37 mouse cellular contexts compared by ENCODE assay signal in the genomic region with DNA sequence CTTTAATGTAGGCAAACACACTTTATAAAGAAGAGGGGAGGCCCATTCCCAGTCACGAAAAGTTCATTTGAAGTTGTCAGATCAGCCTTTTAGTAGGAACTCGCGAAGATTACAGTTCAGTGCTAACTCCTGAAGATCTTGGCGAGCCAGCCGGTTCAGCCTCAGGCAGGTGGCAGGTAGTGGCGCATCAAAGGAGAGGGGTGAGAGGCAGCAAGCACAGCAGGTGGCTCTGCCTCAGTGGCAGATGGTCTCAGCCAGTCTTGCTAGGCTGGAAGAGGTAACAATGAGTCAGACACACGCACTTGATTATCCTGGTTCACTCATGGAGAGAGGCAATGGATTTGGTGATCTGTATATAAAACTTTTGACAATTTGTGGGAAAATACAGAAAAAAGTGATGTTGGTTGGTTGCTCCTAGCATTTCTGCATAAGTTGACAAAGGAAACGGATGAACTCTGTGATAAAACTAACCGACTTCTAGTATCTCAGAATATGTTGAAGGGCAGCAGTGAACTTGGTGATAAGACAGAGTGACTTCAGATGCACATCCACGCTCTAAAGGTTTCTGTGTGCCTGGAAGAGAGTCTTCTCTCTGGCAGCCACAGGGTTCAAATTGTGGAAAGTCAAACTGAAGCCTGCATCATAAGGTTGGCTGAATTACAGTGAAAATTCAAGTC. TPM values are rescaled to one million over a fixed set of nuclear protein-coding genes. Genes with fewer than 3 reads are reported as not detected.
DNase-seq lines count a peak whose midpoint lies in the region; ATAC-seq and TF ChIP-seq lines count a peak whose summit lies in the region.
"Had no signal": no experiment of that assay in that cellular context is flagged by ENCODE, and none has a peak within 500 bp of the region (broad histone marks: within the 10 kb centered on the region; RNA-seq: fewer than 3 reads in every experiment).

No protein-coding gene starts in this region.

- H3K79me2 ChIP-seq in MEL (ENCODE audit: control insufficient read depth, insufficient read depth, low read length, poor library complexity) = no peaks in the 10 kb centered on the region

- peak; percentile 22 to 48 for DNase-seq in cerebellum, adult 18-20 months
- DNase-seq in liver (no peak), MEL (ENCODE audit: low read depth, low spot score) (peak; percentile 81)
- no peak for DNase-seq in liver, postnatal 0 days
- no peak for DNase-seq in adrenal gland, postnatal 36 days
- no peak for DNase-seq in left cerebral cortex, adult 8-10 months (ENCODE audit: low spot score in 2 of 2)
- DNase-seq: adrenal gland, postnatal 25 days; embryo, embryonic 11 days; gastrocnemius, adult 2 months; gastrocnemius, postnatal 36 days; heart, adult 2 months; kidney, adult 9 months; kidney, postnatal 10 days; right cerebral cortex, postnatal 4 days had no signal

- H3K9me3 ChIP-seq in liver, embryonic 12.5 days (replicated peaks) = peaks cover 3% of the 10 kb centered on the region; the same call in 1 of the 2 replicates
- H3K9me3 ChIP-seq in MEL (replicated peaks; ENCODE audit: insufficient read depth, low read length) = no peaks in the 10 kb centered on the region; the same call in 1 of the 2 replicates
- H3K9me3 ChIP-seq in liver, postnatal 0 days (ENCODE audit: low read length) = peaks cover 4% of the 10 kb centered on the region; the same call in 1 of the 2 replicates
- H3K9me3 ChIP-seq: forebrain, embryonic 15.5 days; liver, embryonic 15.5 days; lung, embryonic 15.5 days; neural tube, embryonic 13.5 days had no signal

- peak; percentile 97 to 98 for TF ChIP-seq EP300 in MEL (IDR thresholded peaks at IDR 0.05; ENCODE audit: low read depth in 1 of 2, low read length in 2 of 2)
- TF ChIP-seq EP300 in liver, postnatal 0 days (IDR thresholded peaks at IDR 0.05; ENCODE audit: low read depth) = 0 out of 2 replicates have a peak, but pooled peaks have one; percentile 20

- peak overlapping the region; percentile 28; the same call in 1 of the 2 replicates for H3K9ac ChIP-seq in liver, embryonic 12.5 days
- H3K9ac ChIP-seq in MEL (ENCODE audit: control insufficient read depth, low read depth, low read length, poor library complexity, severe bottlenecking) = peak overlapping the region; percentile 35
- no peak overlapping the region for H3K9ac ChIP-seq in liver, postnatal 0 days (replicated peaks)
- H3K9ac ChIP-seq: embryonic facial prominence, embryonic 12.5 days; forebrain, embryonic 15.5 days; heart, embryonic 12.5 days; hindbrain, embryonic 14.5 days; limb, embryonic 12.5 days; liver, embryonic 15.5 days; lung, embryonic 15.5 days; midbrain, embryonic 12.5 days; neural tube, embryonic 13.5 days had no signal

- H3K36me3 ChIP-seq in liver, embryonic 12.5 days = no peaks in the 10 kb centered on the region
- peaks cover 0 to 36% of the 10 kb centered on the region in 2 experiments; a peak in 2 of 4 replicates for H3K36me3 ChIP-seq in MEL (ENCODE audit: control insufficient read depth in 1 of 2, insufficient read depth in 2 of 2, low read length in 2 of 2)
- H3K36me3 ChIP-seq in liver, postnatal 0 days (replicated peaks; ENCODE audit: insufficient read depth, low read length) = no peaks in the 10 kb centered on the region
- H3K36me3 ChIP-seq: embryonic facial prominence, embryonic 12.5 days; forebrain, embryonic 15.5 days; heart, embryonic 12.5 days; limb, embryonic 12.5 days; liver, embryonic 15.5 days; lung, embryonic 15.5 days; midbrain, embryonic 12.5 days; neural tube, embryonic 13.5 days had no signal

- H3K4me2 ChIP-seq in liver, embryonic 12.5 days = no peak overlapping the region
- H3K4me2 ChIP-seq in liver, postnatal 0 days (ENCODE audit: low read depth, low read length) = no peak overlapping the region
- H3K4me2 ChIP-seq: embryonic facial prominence, embryonic 12.5 days; forebrain, embryonic 15.5 days; heart, embryonic 12.5 days; hindbrain, embryonic 14.5 days; limb, embryonic 12.5 days; liver, embryonic 15.5 days; lung, embryonic 15.5 days; midbrain, embryonic 12.5 days; neural tube, embryonic 13.5 days had no signal

- peak in 1 of 2 experiments; percentile 45; a peak in 1 of 4 replicates for TF ChIP-seq POLR2A in MEL (IDR thresholded peaks at IDR 0.05; ENCODE audit: control insufficient read depth in 1 of 2, insufficient read depth in 1 of 2, low read depth in 1 of 2, low read length in 2 of 2, poor library complexity in 1 of 2)

- peaks cover 13% of the 10 kb centered on the region for H3K4me1 ChIP-seq in liver, embryonic 12.5 days
- H3K4me1 ChIP-seq in MEL (ENCODE audit: control insufficient read depth in 1 of 2, insufficient read depth in 2 of 2, low read length in 2 of 2) = peaks cover 31 to 33% of the 10 kb centered on the region in 2 experiments
- H3K4me1 ChIP-seq in liver, postnatal 0 days (ENCODE audit: insufficient read depth) = no peaks in the 10 kb centered on the region
- H3K4me1 ChIP-seq: embryonic facial prominence, embryonic 12.5 days; forebrain, embryonic 15.5 days; limb, embryonic 12.5 days; lung, embryonic 15.5 days; midbrain, embryonic 12.5 days; neural tube, embryonic 13.5 days had no signal

- TF ChIP-seq CTCF in MEL (IDR thresholded peaks at IDR 0.05 in 2 of 3, conservative IDR thresholded peaks at IDR 0.05 in 1 of 3; ENCODE audit: control insufficient read depth in 1 of 3, insufficient read depth in 1 of 3, low read depth in 2 of 3, low read length in 3 of 3, poor library complexity in 1 of 3, severe bottlenecking in 1 of 3) = no peak
- no peak for TF ChIP-seq CTCF in liver, postnatal 0 days (IDR thresholded peaks at IDR 0.05; ENCODE audit: low read depth)

- WGBS in liver, embryonic 12.5 days (ENCODE audit: insufficient replicate concordance) = 29% methylated on average over 10 of the region's 10 CpGs
- WGBS in liver, postnatal 0 days (ENCODE audit: insufficient replicate concordance) = 48% methylated on average over 10 of the region's 10 CpGs

- TF ChIP-seq RAD21 in MEL (IDR thresholded peaks at IDR 0.05; ENCODE audit: low read depth, low read length) = no peak

- no peak for ATAC-seq in cerebellum, adult (ENCODE audit: insufficient number of reproducible peaks, low FRiP score, low TSS enrichment)
- 0 out of 2 replicates have a peak, but pooled peaks have one; percentile 52 for ATAC-seq in liver, embryonic 12.5 days
- no peak for ATAC-seq in liver, postnatal 0 days
- ATAC-seq: forebrain, embryonic 15.5 days; intestine, postnatal 0 days; Patski had no signal

- no peak overlapping the region for H3K4me3 ChIP-seq in liver, embryonic 12.5 days
- peak overlapping the region; percentile 1 to 5; a peak in 1 of 4 replicates for H3K4me3 ChIP-seq in MEL (ENCODE audit: control insufficient read depth in 1 of 2, insufficient read depth in 1 of 2, low read depth in 2 of 2, low read length in 2 of 2)
- H3K4me3 ChIP-seq in liver, postnatal 0 days (ENCODE audit: low read depth, low read length) = no peak overlapping the region
- H3K4me3 ChIP-seq: embryonic facial prominence, embryonic 12.5 days; forebrain, embryonic 15.5 days; gastrocnemius, adult 2 months; heart, adult 2 months; heart, embryonic 12.5 days; limb, embryonic 12.5 days; liver, embryonic 15.5 days; lung, embryonic 15.5 days; midbrain, embryonic 12.5 days; neural tube, embryonic 13.5 days had no signal

- peak overlapping the region; percentile 48; the same call in 1 of the 2 replicates for H3K27ac ChIP-seq in liver, embryonic 12.5 days
- H3K27ac ChIP-seq in MEL (ENCODE audit: control insufficient read depth, low read depth, low read length) = peak overlapping the region; percentile 96
- no peak overlapping the region for H3K27ac ChIP-seq in liver, postnatal 0 days (ENCODE audit: low read depth)
- H3K27ac ChIP-seq: embryonic facial prominence, embryonic 12.5 days; forebrain, embryonic 15.5 days; gastrocnemius, adult 2 months; heart, adult 2 months; hindbrain, embryonic 14.5 days; limb, embryonic 12.5 days; liver, embryonic 15.5 days; lung, embryonic 15.5 days; midbrain, embryonic 12.5 days; neural tube, embryonic 13.5 days; stomach, postnatal 0 days had no signal

- H3K27me3 ChIP-seq in liver, embryonic 12.5 days (replicated peaks) = no peaks in the 10 kb centered on the region
- no peaks in the 10 kb centered on the region for H3K27me3 ChIP-seq in MEL (ENCODE audit: control insufficient read depth in 1 of 2, insufficient read depth in 2 of 2, low read length in 2 of 2)
- no peaks in the 10 kb centered on the region for H3K27me3 ChIP-seq in liver, postnatal 0 days (ENCODE audit: insufficient read depth, low read length)
- H3K27me3 ChIP-seq: CH12.LX; embryonic facial prominence, embryonic 12.5 days; forebrain, embryonic 15.5 days; heart, embryonic 12.5 days; limb, embryonic 12.5 days; liver, embryonic 15.5 days; lung, embryonic 15.5 days; midbrain, embryonic 12.5 days; neural tube, embryonic 13.5 days; Patski had no signal

RNA-seq across cellular contexts. Expression of gene Dusp11, which starts 13.6 kb away (rescaled TPM):
- polyA plus RNA-seq in liver, embryonic 12.5 days (2016; fragmentation: Nextera tagmentation; extraction: Ambion mirVana) = 37.2 and 38.0 TPM in 2 replicates
- total RNA-seq in MEL (2012; rRNA removed) = 33.2 and 34.8 TPM in 2 replicates
- 10 to 100 TPM; 22.4 to 42.3 TPM for polyA plus RNA-seq in MEL (2012; ENCODE audit: insufficient read depth in 1 of 2, insufficient read length in 2 of 2, low read depth in 1 of 2, low replicate concordance in 2 of 2, missing spikeins in 1 of 2)
- polyA plus RNA-seq in liver, postnatal 0 days (2015; fragmentation: Nextera tagmentation; extraction: Ambion mirVana) = 20.8 and 23.9 TPM in 2 replicates
- total RNA-seq in adrenal gland, postnatal 36 days (2021) = 100 to 1,000 TPM; 116 to 129 TPM
- 10 to 100 TPM; 56.1 to 65.9 (median 61.6) TPM for total RNA-seq in left cerebral cortex, adult 8-10 months (2022)

RNA-seq across cellular contexts. Expression of gene Figla, which starts 40.9 kb away (rescaled TPM):
- polyA plus RNA-seq in liver, embryonic 12.5 days (2016; fragmentation: Nextera tagmentation; extraction: Ambion mirVana) = not detected in 2 replicates
- total RNA-seq in MEL (2012; rRNA removed) = not detected in 2 replicates
- polyA plus RNA-seq in MEL (2012; ENCODE audit: insufficient read depth in 1 of 2, insufficient read length in 2 of 2, low read depth in 1 of 2, low replicate concordance in 2 of 2, missing spikeins in 1 of 2) = not detected
- not detected in 2 replicates for polyA plus RNA-seq in liver, postnatal 0 days (2015; fragmentation: Nextera tagmentation; extraction: Ambion mirVana)
- not detected for total RNA-seq in adrenal gland, postnatal 36 days (2021)
- not detected for total RNA-seq in left cerebral cortex, adult 8-10 months (2022)
- total RNA-seq: adrenal gland, postnatal 25 days; CH12.LX; ES-E14; gastrocnemius, adult 2 months; gastrocnemius, postnatal 36 days; heart, adult 2 months; hematopoietic stem cell, adult 5-6 weeks; left cerebral cortex, postnatal 25 days; megakaryocyte, adult 5-6 weeks had no signal
- polyA plus RNA-seq: embryonic facial prominence, embryonic 12.5 days; forebrain, embryonic 15.5 days; frontal cortex, adult 2 months; heart, adult 2 months; heart, embryonic 12.5 days; heart, postnatal 0 days; hindbrain, embryonic 14.5 days; intestine, postnatal 0 days; large intestine, adult 2 months; limb, embryonic 12.5 days; liver, embryonic 15.5 days; lung, embryonic 15.5 days; midbrain, embryonic 12.5 days; neural tube, embryonic 13.5 days; Patski; spleen, adult 2 months; stomach, postnatal 0 days had no signal

RNA-seq across cellular contexts. Expression of gene Add2, which starts 53.4 kb away (rescaled TPM):
- polyA plus RNA-seq in liver, embryonic 12.5 days (2016; fragmentation: Nextera tagmentation; extraction: Ambion mirVana) = 96.9 and 97.2 TPM in 2 replicates
- total RNA-seq in MEL (2012; rRNA removed) = 129 and 162 TPM in 2 replicates
- polyA plus RNA-seq in MEL (2012; ENCODE audit: insufficient read depth in 1 of 2, insufficient read length in 2 of 2, low read depth in 1 of 2, low replicate concordance in 2 of 2, missing spikeins in 1 of 2) = 100 to 1,000 TPM in 1 of 2 experiments, 10 to 100 TPM in 1; 85.0 to 191 TPM
- polyA plus RNA-seq in liver, postnatal 0 days (2015; fragmentation: Nextera tagmentation; extraction: Ambion mirVana) = 22.0 and 28.1 TPM in 2 replicates
- 1 to 10 TPM; 1.3 to 1.9 TPM for total RNA-seq in adrenal gland, postnatal 36 days (2021)
- 100 to 1,000 TPM; 200 to 222 (median 215) TPM for total RNA-seq in left cerebral cortex, adult 8-10 months (2022)
- total RNA-seq: CH12.LX had no signal

RNA-seq across cellular contexts. Expression of gene Nat8f1, which starts 59.6 kb away (rescaled TPM):
- 3.4 and 4.5 TPM in 2 replicates for polyA plus RNA-seq in liver, embryonic 12.5 days (2016; fragmentation: Nextera tagmentation; extraction: Ambion mirVana)
- total RNA-seq in MEL (2012; rRNA removed) = 5.3 and 5.7 TPM in 2 replicates
- 1 to 10 TPM in 1 of 2 experiments, not detected in 1; 6.9 TPM for polyA plus RNA-seq in MEL (2012; ENCODE audit: insufficient read depth in 1 of 2, insufficient read length in 2 of 2, low read depth in 1 of 2, low replicate concordance in 2 of 2, missing spikeins in 1 of 2)
- polyA plus RNA-seq in liver, postnatal 0 days (2015; fragmentation: Nextera tagmentation; extraction: Ambion mirVana) = 37.4 and 38.1 TPM in 2 replicates
- 10 to 100 TPM; 35.9 to 55.9 TPM for total RNA-seq in adrenal gland, postnatal 36 days (2021)
- 10 to 100 TPM; 21.8 to 24.5 (median 22.0) TPM for total RNA-seq in left cerebral cortex, adult 8-10 months (2022)

Comparison
In these comparisons a context has a peak if more than half of its experiments do, and no peak if none do; other contexts are left out.
1. DNase-seq: peak in cerebellum, adult 18-20 months (2 of 2) and MEL (single experiment); none in liver (single experiment), liver, postnatal 0 days (single experiment), adrenal gland, postnatal 36 days (0 of 2) and left cerebral cortex, adult 8-10 months (0 of 2).
2. H3K4me3 ChIP-seq: peak in MEL (2 of 2); none in liver, embryonic 12.5 days (single experiment) and liver, postnatal 0 days (single experiment).
3. RNA of gene Add2, which starts 53.4 kb away (total RNA-seq): 200 to 222 TPM in left cerebral cortex, adult 8-10 months and 129 to 162 TPM in MEL; 1.3 to 1.9 TPM in adrenal gland, postnatal 36 days; every median in the first group is over 10 times any median in the second.